Mouse (Mus musculus) stomach, postnatal 0 days (tissue): Measurements from ENCODE around the gene Kdf1. TPM values are rescaled to one million over a fixed set of nuclear protein-coding genes. Genes with fewer than 3 reads are reported as not detected.
A peak's percentile ranks its signal among the peaks of the same experiment; 100 is the strongest.

ENCODE experiments used
- ATAC-seq: fragments of 200-750 bp; cut with Nextera tagmentation; 2 replicates; pipeline ENCODE4 v1.8.0; 2017; ENCODE audit not compliant: low FRiP score, low TSS enrichment
- DNase-seq: peaks from one replicate; pipeline ENCODE4 v3.0.0-alpha.2; 2016; ENCODE audit warnings: low spot score
- H3K27ac ChIP-seq: fragments of 300-500 bp; sonication (generic); replicated peaks from 2 replicates; pipeline ENCODE4 v1.5.1; 2014; ENCODE audit warnings: mild to moderate bottlenecking, control low read depth
- H3K27me3 ChIP-seq: fragments of 300-500 bp; sonication (generic); 2 replicates; pipeline ENCODE4 v1.6.1; 2014; ENCODE audit warnings: low read length; ENCODE audit not compliant: control insufficient read depth, insufficient read depth
- H3K36me3 ChIP-seq: fragments of 300-500 bp; sonication (generic); 2 replicates; pipeline ENCODE4 v1.6.1; 2014; ENCODE audit warnings: low read length, mixed read lengths; ENCODE audit not compliant: control insufficient read depth, insufficient read depth
- H3K4me1 ChIP-seq: fragments of 300-500 bp; sonication (generic); replicated peaks from 2 replicates; pipeline ENCODE4 v1.6.1; 2014; ENCODE audit warnings: antibody characterized with exemption; ENCODE audit not compliant: control insufficient read depth, insufficient read depth
- H3K4me2 ChIP-seq: fragments of 300-500 bp; sonication (generic); replicated peaks from 2 replicates; pipeline ENCODE4 v1.6.1; 2014; ENCODE audit warnings: low read depth, mild to moderate bottlenecking, control low read depth, moderate library complexity
- H3K4me3 ChIP-seq: fragments of 300-500 bp; sonication (generic); 2 replicates; pipeline ENCODE4 v1.5.1; 2014; ENCODE audit warnings: low read depth, low read length, control low read depth
- H3K9ac ChIP-seq: fragments of 300-500 bp; sonication (generic); 2 replicates; pipeline ENCODE4 v1.6.1; 2014; ENCODE audit warnings: mild to moderate bottlenecking, low read length, control low read depth, mixed read lengths
- H3K9me3 ChIP-seq: fragments of 300-500 bp; sonication (generic); 2 replicates; pipeline ENCODE4 v1.6.1; 2016; ENCODE audit warnings: low read length; ENCODE audit not compliant: control insufficient read depth
- CTCF ChIP-seq: IDR thresholded peaks from 2 replicates; pipeline ENCODE4 v1.5.1; 2016; ENCODE audit warnings: antibody characterized with exemption, low read depth, mild to moderate bottlenecking, moderate library complexity
- EP300 ChIP-seq: optimal IDR thresholded peaks from 2 replicates; pipeline ENCODE3; 2016; ENCODE audit warnings: antibody characterized with exemption
- WGBS: fragments of 180-500 bp; shearing (Covaris S2); extraction: QIAGEN DNeasy Blood & Tissue Kit; methylation state at CpG from one replicate; pipeline ENCODE4 v1.1.7; 2014; 5-methylcytosine and 5-hydroxymethylcytosine counted together
- polyA plus RNA-seq: library from polyadenylated mRNA; unstranded; fragments of >200 nt; fragmentation: Nextera tagmentation; extraction: Ambion mirVana; gene quantifications from 2 replicates; pipeline ENCODE4 v1.2.1, GENCODE M21; 2015

Kdf1 gene
- polyA plus RNA-seq, 1 experiment from 2014 or later: 29.2 TPM

DNA sequence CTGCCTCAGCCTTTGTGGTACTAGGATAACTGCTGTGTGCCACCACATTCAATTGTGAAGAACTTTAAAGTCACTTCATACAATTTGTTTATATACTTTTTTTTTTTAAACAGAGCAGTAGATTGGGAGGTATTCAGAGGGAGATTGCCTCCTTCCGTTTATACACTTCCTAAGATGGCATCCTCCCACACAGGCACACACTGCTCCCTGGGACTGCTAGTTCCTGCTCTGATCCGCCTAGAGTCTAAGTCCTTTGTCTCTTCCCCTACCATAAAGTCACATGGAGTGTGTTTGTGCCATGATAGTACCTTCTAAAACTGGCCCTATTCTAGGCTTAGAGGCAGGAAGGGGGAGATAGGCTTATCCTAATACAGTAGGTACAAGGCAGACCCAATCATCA is 2.7 kb downstream of the Kdf1 start:
- ATAC-seq (no peak), DNase-seq (no peak)
- Histone ChIP-seq H3K27ac (no peak overlapping the region), H3K4me3 (no peak overlapping the region), H3K9me3 (no peaks in the 10 kb centered on the region), H3K4me2 (no peak overlapping the region), H3K36me3 (no peaks in the 10 kb centered on the region), H3K9ac (no peak overlapping the region), H3K27me3 (no peaks in the 10 kb centered on the region), H3K4me1 (no peaks in the 10 kb centered on the region)
- no peak for TF ChIP-seq CTCF
- TF ChIP-seq EP300: no peak
- WGBS: 57% methylated on average over 2 of the region's 2 CpGs

DNA sequence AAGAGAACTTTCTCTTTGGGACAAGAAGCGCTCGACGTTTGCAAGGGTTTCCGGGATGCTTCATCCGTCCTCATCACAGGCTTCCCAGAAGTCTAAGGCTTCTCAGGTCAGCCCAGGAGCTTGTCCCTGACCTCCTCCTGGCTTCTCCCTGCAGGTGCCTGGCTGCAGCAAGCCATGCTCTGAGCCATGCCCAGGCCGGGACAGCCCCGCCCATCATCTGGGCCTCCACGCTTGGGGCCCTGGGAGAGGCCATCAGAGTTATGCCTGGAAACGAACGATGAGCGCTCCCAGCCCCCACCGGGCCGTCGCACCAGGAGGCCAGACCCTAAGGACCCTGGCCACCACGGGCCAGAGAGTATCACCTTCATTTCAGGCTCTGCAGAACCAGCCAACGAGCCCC is 9.0 kb downstream of the Kdf1 start:
- ATAC-seq: peak; percentile 20; the same call in 1 of the 2 replicates
- TF ChIP-seq CTCF (no peak), EP300 (no peak)

DNA sequence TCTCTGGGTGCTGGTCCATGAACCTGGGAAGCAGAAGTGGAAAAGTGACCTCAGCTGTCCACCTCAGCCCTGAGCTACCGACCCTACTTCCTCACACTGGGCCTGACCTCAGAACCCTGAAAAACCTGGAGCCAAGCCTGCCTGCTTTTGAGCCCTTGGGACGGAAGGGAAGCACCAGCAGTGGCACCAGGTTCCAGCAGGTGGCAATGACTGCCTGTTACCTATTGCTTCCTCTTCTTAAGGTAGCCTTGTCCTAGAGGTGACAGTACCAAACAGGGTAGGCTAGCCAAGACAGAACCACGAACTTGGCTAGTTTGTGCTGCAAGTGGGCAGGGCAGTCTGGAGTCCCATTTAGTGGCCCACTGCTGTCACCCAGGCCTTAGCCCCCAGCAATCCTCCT is 14.0 kb downstream of the Kdf1 start:
- no peak for DNase-seq
- no peaks in the 10 kb centered on the region for H3K9me3 ChIP-seq
- H3K36me3 ChIP-seq: peaks cover 25% of the 10 kb centered on the region

More for the DNA sequence above, 9.0 kb downstream of the Kdf1 start:
- no peak overlapping the region for H3K9ac ChIP-seq
- no peak for DNase-seq
- 59% methylated on average over 16 of the region's 16 CpGs for WGBS
- H3K27me3 ChIP-seq: no peaks in the 10 kb centered on the region
- H3K4me3 ChIP-seq: no peak overlapping the region
- no peak overlapping the region for H3K4me2 ChIP-seq
- H3K9me3 ChIP-seq: no peaks in the 10 kb centered on the region
- H3K36me3 ChIP-seq: peaks cover 12% of the 10 kb centered on the region
- H3K27ac ChIP-seq: no peak overlapping the region
- H3K4me1 ChIP-seq: no peaks in the 10 kb centered on the region

DNA sequence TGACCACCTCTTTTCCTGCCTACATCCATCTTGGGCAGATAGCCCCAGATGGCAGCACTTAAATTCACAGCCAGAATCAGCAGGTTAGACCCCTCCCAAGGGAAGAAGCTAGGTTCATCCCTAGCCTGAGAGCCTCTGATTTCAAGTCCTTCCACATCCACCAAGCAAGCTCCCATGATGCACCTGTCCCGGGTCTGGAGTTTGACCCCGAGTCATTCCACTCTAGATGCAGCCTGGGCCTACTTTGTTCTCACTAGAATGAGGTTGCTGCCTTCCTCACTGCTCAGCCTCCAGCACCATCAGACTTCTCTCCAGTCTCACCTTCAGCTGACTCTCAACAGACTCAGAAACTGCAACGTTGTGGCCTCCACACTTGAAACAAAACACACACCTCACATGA is 17.3 kb downstream of the Kdf1 start:
- Histone ChIP-seq H3K4me2 (no peak overlapping the region), H3K36me3 (peaks cover 22% of the 10 kb centered on the region), H3K27ac (no peak overlapping the region), H3K27me3 (no peaks in the 10 kb centered on the region), H3K9me3 (no peaks in the 10 kb centered on the region), H3K9ac (no peak overlapping the region), H3K4me1 (no peaks in the 10 kb centered on the region), H3K4me3 (no peak overlapping the region)
- TF ChIP-seq CTCF (no peak), EP300 (no peak)
- WGBS: 78% methylated on average over 3 of the region's 3 CpGs
- ATAC-seq (no peak), DNase-seq (no peak)

More for the DNA sequence above, 14.0 kb downstream of the Kdf1 start:
- H3K9ac ChIP-seq: no peak overlapping the region
- no peak overlapping the region for H3K4me3 ChIP-seq
- H3K4me1 ChIP-seq: no peaks in the 10 kb centered on the region
- no peak for ATAC-seq
- 73% methylated on average over 3 of the region's 3 CpGs for WGBS
- H3K27ac ChIP-seq: no peak overlapping the region
- H3K4me2 ChIP-seq: no peak overlapping the region
- TF ChIP-seq CTCF (peak; percentile 42; the same call in 1 of the 2 replicates), EP300 (no peak)
- H3K27me3 ChIP-seq: no peaks in the 10 kb centered on the region

DNA sequence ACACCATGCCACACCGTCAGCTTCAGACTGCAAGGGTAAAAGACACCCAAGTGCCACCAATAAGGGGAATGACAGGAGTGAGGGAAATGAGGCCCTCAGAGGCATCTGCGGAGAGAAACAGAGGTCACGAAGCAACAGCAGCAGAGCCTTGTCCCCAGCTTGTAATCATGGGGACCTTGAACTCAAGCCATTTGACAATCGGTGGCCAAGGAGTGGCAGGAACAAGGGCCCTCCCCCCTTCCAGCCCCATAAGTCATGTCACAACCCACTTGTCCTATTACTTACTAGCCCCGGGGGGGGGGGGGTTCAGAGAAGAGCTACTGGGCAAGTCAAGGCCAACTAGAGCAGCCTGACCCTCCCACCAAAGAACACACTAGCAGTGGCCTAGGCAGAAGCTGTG is 17.9 kb downstream of the Kdf1 start:
- TF ChIP-seq CTCF: no peak
- no peak for TF ChIP-seq EP300
- Histone ChIP-seq H3K4me1 (no peaks in the 10 kb centered on the region), H3K36me3 (peaks cover 22% of the 10 kb centered on the region), H3K4me3 (no peak overlapping the region), H3K9me3 (no peaks in the 10 kb centered on the region), H3K27ac (no peak overlapping the region), H3K4me2 (no peak overlapping the region), H3K9ac (no peak overlapping the region), H3K27me3 (no peaks in the 10 kb centered on the region)
- WGBS: 81% methylated on average over 5 of the region's 5 CpGs
- ATAC-seq (no peak), DNase-seq (no peak)

DNA sequence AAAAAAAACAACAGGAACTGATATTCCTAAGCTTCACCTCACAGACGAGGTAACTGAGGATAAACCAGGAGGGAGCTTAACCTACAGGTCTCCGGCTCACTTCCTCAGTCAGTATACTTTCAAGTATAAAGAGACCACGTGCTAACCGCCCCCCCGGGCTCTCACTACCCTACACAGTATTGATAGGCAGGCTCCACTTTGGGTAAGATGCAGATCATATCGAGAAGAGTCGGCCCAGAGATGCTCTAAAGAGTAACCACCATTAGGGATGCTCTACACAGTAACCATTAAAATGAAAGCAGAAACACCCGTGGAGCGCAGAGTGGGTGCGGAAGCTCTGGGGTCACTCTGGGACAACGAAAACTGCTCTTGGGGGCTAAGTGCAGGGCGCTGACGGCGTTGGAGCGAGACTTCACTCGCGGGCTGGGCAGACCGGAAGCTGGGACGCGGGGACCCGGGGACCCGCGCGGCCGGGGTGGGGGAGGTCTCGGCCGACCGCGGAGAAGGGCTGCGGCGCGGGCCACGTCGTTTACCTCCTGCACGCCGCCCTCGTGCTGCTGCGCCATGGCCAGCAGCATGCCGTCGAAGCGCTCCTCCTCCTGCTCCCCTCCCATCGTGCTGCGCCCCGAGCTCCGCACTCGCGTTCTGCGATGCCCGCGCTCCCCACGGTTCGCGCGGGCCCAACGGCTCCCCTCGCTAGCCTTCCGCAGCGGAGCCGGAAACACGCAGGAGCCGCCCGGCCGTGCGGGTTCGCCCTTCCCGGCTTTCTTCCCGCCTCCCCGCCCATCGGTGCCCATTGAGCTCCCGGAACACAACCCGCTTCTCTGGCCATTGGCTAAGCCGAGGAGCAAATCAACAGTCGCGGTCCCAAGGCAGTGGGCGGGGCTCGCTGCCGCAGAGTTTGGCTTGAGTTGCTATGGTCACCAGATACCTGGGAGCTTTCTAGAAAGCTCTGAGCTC is 26.8 kb downstream of the Kdf1 start, which contains the start of gene Nudc:
Gene Nudc (minus strand): TSS at position 725 of the 960 bp plus-strand sequence.
- peak within 1 kb of the TSS; percentile 92 for H3K9ac ChIP-seq
- H3K27me3 ChIP-seq: no peaks in the 10 kb centered on the region
- H3K9me3 ChIP-seq: no peaks in the 10 kb centered on the region
- no peaks in the 10 kb centered on the region for H3K4me1 ChIP-seq
- peak within 1 kb of the TSS; percentile 78 for H3K4me2 ChIP-seq
- peak within 1 kb of the TSS; percentile 89 for H3K4me3 ChIP-seq
- peak within 1 kb of the TSS; percentile 78 for H3K27ac ChIP-seq
- H3K36me3 ChIP-seq: 0 out of 2 replicates have a peak, but pooled peaks cover 2% of the 10 kb centered on the region
- under 1% methylated on average over 68 of the region's 77 CpGs for WGBS
- TF ChIP-seq CTCF (no peak), EP300 (no peak)
- ATAC-seq (peak; percentile 99), DNase-seq (peak; percentile 98)
